Mouse (Mus musculus): Measurements from ENCODE around the gene Ypel1. TPM values are rescaled to one million over a fixed set of nuclear protein-coding genes. Genes with fewer than 3 reads are reported as not detected.

Ypel1 gene
- polyA plus RNA-seq, 1 experiment from 2014 or later: 10.6 TPM

GRCm38 (mm10) chr16:17102630-17103220, 33.2 kb downstream of the Ypel1 start:
- 52% methylated on average over 7 of the region's 7 CpGs for WGBS

DNA sequence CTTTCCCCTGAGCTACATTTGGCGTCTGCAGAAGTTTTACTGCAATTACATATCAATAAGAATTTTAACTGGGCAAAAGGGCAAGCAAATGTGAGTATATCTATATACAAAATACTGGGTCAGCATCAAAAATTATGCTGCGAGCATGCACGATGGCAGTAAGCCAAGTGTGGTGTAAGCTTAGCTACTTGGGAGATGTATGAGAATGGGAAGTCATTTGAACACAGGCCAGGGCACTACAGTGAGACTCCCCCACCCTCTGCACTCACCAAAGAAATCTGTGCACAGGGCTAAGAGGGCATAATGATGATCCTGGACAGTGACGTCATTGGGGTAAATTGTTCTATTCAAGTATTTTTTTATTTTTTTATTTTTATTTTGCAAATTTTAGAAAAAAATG, 35.1 kb downstream of the Ypel1 start:
- no peak for TF ChIP-seq CTCF (IDR thresholded peaks at IDR 0.05)
- TF ChIP-seq EP300 (IDR thresholded peaks at IDR 0.05): no peak
- no peaks in the 10 kb centered on the region for H3K9me3 ChIP-seq (ENCODE audit: low read length)
- WGBS: 49% methylated on average over 4 of the region's 4 CpGs
- no peak overlapping the region for H3K4me3 ChIP-seq (ENCODE audit: low read depth, low read length)
- no peak overlapping the region for H3K27ac ChIP-seq (ENCODE audit: low read length)
- no peak overlapping the region for H3K4me2 ChIP-seq (replicated peaks; ENCODE audit: low read depth, low read length)
- DNase-seq (ENCODE audit: low spot score): peak; percentile 65
- H3K27me3 ChIP-seq (replicated peaks; ENCODE audit: insufficient read depth, low read length): no peaks in the 10 kb centered on the region
- peaks cover 25% of the 10 kb centered on the region for H3K36me3 ChIP-seq (ENCODE audit: insufficient read depth, low read length)
- ATAC-seq: 0 out of 2 replicates have a peak, but pooled peaks have one; percentile 44
- H3K4me1 ChIP-seq (ENCODE audit: insufficient read depth, low read depth, low read length): peaks cover 3% of the 10 kb centered on the region; the same call in 1 of the 2 replicates
- H3K9ac ChIP-seq (replicated peaks; ENCODE audit: low read depth): no peak overlapping the region

More at GRCm38 (mm10) chr16:17102630-17103220, 33.2 kb downstream of the Ypel1 start:
- H3K9ac ChIP-seq (replicated peaks; ENCODE audit: low read depth): no peak overlapping the region
- H3K4me2 ChIP-seq (replicated peaks; ENCODE audit: low read depth, low read length): no peak overlapping the region
- no peaks in the 10 kb centered on the region for H3K9me3 ChIP-seq (ENCODE audit: low read length)
- ATAC-seq (peak; percentile 25; the same call in 1 of the 2 replicates), DNase-seq (ENCODE audit: low spot score) (no peak)
- H3K4me1 ChIP-seq (ENCODE audit: insufficient read depth, low read depth, low read length): peaks cover 3% of the 10 kb centered on the region; the same call in 1 of the 2 replicates
- no peaks in the 10 kb centered on the region for H3K27me3 ChIP-seq (replicated peaks; ENCODE audit: insufficient read depth, low read length)
- H3K36me3 ChIP-seq (ENCODE audit: insufficient read depth, low read length): peaks cover 32% of the 10 kb centered on the region
- TF ChIP-seq CTCF (IDR thresholded peaks at IDR 0.05): no peak
- TF ChIP-seq EP300 (IDR thresholded peaks at IDR 0.05): no peak
- H3K27ac ChIP-seq (ENCODE audit: low read length): no peak overlapping the region
- H3K4me3 ChIP-seq (ENCODE audit: low read depth, low read length): no peak overlapping the region

GRCm38 (mm10) chr16:17110771-17111743, 41.6 kb downstream of the Ypel1 start, which contains the start of gene Ppil2:
Gene Ppil2, minus strand, starts transcription at chr16:17111257.
- Histone ChIP-seq H3K4me1 (ENCODE audit: insufficient read depth, low read depth, low read length) (peaks cover 9% of the 10 kb centered on the region; the same call in 1 of the 2 replicates), H3K4me2 (replicated peaks; ENCODE audit: low read depth, low read length) (peak within 1 kb of the TSS; percentile 65), H3K9ac (replicated peaks; ENCODE audit: low read depth) (peak within 1 kb of the TSS; percentile 77), H3K27ac (ENCODE audit: low read length) (peak within 1 kb of the TSS; percentile 72), H3K27me3 (replicated peaks; ENCODE audit: insufficient read depth, low read length) (no peaks in the 10 kb centered on the region), H3K36me3 (ENCODE audit: insufficient read depth, low read length) (peaks cover 10% of the 10 kb centered on the region; the same call in 1 of the 2 replicates), H3K9me3 (ENCODE audit: low read length) (no peaks in the 10 kb centered on the region), H3K4me3 (ENCODE audit: low read depth, low read length) (peak within 1 kb of the TSS; percentile 80)
- WGBS: 6% methylated on average over 38 of the region's 38 CpGs
- TF ChIP-seq EP300 (IDR thresholded peaks at IDR 0.05): no peak
- peak; percentile 84 for ATAC-seq
- DNase-seq (ENCODE audit: low spot score): peak; percentile 92

DNA sequence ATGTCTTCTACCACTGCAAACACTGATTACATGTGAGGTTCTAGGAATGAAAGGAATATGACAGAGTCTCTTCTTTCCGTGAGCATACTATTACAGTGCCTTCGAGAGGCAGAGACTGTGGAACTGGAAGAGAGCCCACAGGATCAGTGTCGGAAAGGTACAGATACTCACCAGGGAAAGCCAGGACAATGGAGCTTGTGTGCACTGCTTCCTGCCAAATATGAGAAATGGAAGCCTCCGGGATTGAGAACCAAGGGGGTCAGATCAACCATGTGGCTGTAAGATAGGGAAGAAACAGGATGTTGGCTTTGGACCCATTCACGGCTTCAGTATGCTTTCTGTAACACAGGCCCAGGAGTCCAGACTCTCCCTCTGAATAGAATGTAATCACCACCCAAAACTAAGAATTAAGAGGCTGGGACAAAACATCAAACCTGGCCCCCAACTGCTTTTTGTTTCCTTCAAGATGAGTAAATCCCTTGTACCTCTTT, 47.9 kb downstream of the Ypel1 start:
- WGBS: 71% methylated on average over 5 of the region's 5 CpGs
- Histone ChIP-seq H3K27me3 (replicated peaks; ENCODE audit: insufficient read depth, low read length) (no peaks in the 10 kb centered on the region), H3K36me3 (ENCODE audit: insufficient read depth, low read length) (no peaks in the 10 kb centered on the region), H3K4me1 (ENCODE audit: insufficient read depth, low read depth, low read length) (no peaks in the 10 kb centered on the region), H3K27ac (ENCODE audit: low read length) (no peak overlapping the region), H3K4me3 (ENCODE audit: low read depth, low read length) (no peak overlapping the region), H3K4me2 (replicated peaks; ENCODE audit: low read depth, low read length) (no peak overlapping the region), H3K9ac (replicated peaks; ENCODE audit: low read depth) (no peak overlapping the region), H3K9me3 (ENCODE audit: low read length) (no peaks in the 10 kb centered on the region)
- DNase-seq (ENCODE audit: low spot score): no peak
- no peak for ATAC-seq
- no peak for TF ChIP-seq CTCF (IDR thresholded peaks at IDR 0.05)
- TF ChIP-seq EP300 (IDR thresholded peaks at IDR 0.05): no peak

DNA sequence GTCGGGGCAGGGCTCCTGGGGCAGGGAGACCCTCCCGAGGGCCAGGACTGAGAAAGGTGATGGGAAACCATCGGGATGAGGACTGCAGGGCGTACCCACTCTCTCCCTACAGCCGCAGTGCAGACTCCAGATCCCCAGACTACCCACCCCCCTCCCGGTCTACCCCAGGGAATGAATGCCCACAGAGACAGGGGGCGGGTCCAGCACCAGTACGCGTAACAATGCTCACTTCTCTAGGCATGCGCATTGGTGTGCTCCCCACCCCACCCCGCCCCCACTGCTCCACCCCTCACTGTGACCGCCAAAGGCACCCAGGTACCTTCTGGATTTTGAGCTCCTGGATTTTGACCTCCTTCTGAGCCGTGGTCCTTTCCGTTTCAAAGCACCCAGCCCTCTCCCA, 52.1 kb downstream of the Ypel1 start:
- DNase-seq (ENCODE audit: low spot score): no peak
- Histone ChIP-seq H3K36me3 (ENCODE audit: insufficient read depth, low read length) (no peaks in the 10 kb centered on the region), H3K4me3 (ENCODE audit: low read depth, low read length) (no peak overlapping the region), H3K27ac (ENCODE audit: low read length) (no peak overlapping the region), H3K9ac (replicated peaks; ENCODE audit: low read depth) (no peak overlapping the region), H3K4me1 (ENCODE audit: insufficient read depth, low read depth, low read length) (peaks cover 10% of the 10 kb centered on the region), H3K9me3 (ENCODE audit: low read length) (no peaks in the 10 kb centered on the region), H3K4me2 (replicated peaks; ENCODE audit: low read depth, low read length) (no peak overlapping the region), H3K27me3 (replicated peaks; ENCODE audit: insufficient read depth, low read length) (no peaks in the 10 kb centered on the region)
- WGBS: 79% methylated on average over 12 of the region's 14 CpGs
- ATAC-seq: no peak
- TF ChIP-seq CTCF (IDR thresholded peaks at IDR 0.05) (no peak), EP300 (IDR thresholded peaks at IDR 0.05) (no peak)

Measured in lung, postnatal 0 days (tissue).